Mouse (Mus musculus) stomach, embryonic 14.5 days (tissue): ENCODE data around the gene Atxn7. TPM values are rescaled to one million over a fixed set of nuclear protein-coding genes. Genes with fewer than 3 reads are reported as not detected.
A peak's percentile ranks its signal among the peaks of the same experiment; 100 is the strongest.

Experiments used
- ATAC-seq: fragments of 200-750 bp; cut with Nextera tagmentation; 2 replicates; pipeline ENCODE4 v1.8.0; 2017; ENCODE audit warnings: low read depth, moderate TSS enrichment; ENCODE audit not compliant: insufficient number of reproducible peaks, insufficient read depth, low FRiP score
- H3K27ac ChIP-seq: fragments of 300-500 bp; sonication (generic); 2 replicates; pipeline ENCODE4 v1.5.1; 2014; ENCODE audit warnings: mild to moderate bottlenecking, low read length, moderate library complexity, mixed read lengths
- H3K27me3 ChIP-seq: fragments of 300-500 bp; sonication (generic); 2 replicates; pipeline ENCODE4 v1.6.1; 2014; ENCODE audit warnings: low read length, control low read depth, mixed read lengths; ENCODE audit not compliant: control insufficient read depth, insufficient read depth
- H3K36me3 ChIP-seq: fragments of 300-500 bp; sonication (generic); 2 replicates; pipeline ENCODE4 v1.6.1; 2014; ENCODE audit warnings: mild to moderate bottlenecking, control low read depth, low read length, moderate library complexity, mixed read lengths; ENCODE audit not compliant: control insufficient read depth, insufficient read depth
- H3K4me1 ChIP-seq: fragments of 300-500 bp; sonication (generic); 2 replicates; pipeline ENCODE4 v1.6.1; 2014; ENCODE audit warnings: low read length, control low read depth, mixed read lengths; ENCODE audit not compliant: control insufficient read depth, insufficient read depth
- H3K4me2 ChIP-seq: fragments of 300-500 bp; sonication (generic); replicated peaks from 2 replicates; pipeline ENCODE4 v1.6.1; 2014; ENCODE audit warnings: low read depth, low read length, control low read depth
- H3K4me3 ChIP-seq: fragments of 300-500 bp; sonication (generic); 2 replicates; pipeline ENCODE4 v1.5.1; 2014; ENCODE audit warnings: low read depth, low read length, control low read depth
- H3K9ac ChIP-seq: fragments of 300-500 bp; sonication (generic); replicated peaks from 2 replicates; pipeline ENCODE4 v1.6.1; 2014; ENCODE audit warnings: low read depth, mild to moderate bottlenecking, control low read depth, low read length, moderate library complexity, mixed read lengths
- H3K9me3 ChIP-seq: fragments of 300-500 bp; sonication (generic); 2 replicates; pipeline ENCODE4 v1.6.1; 2016; ENCODE audit warnings: low read depth, low read length, control low read depth; ENCODE audit not compliant: control insufficient read depth
- WGBS: fragments of 180-500 bp; shearing (Covaris S2); extraction: QIAGEN DNeasy Blood & Tissue Kit; methylation state at CpG from one replicate; pipeline ENCODE4 v1.1.7; 2014; 5-methylcytosine and 5-hydroxymethylcytosine counted together
- polyA plus RNA-seq: library from polyadenylated mRNA; unstranded; fragments of >200 nt; fragmentation: Nextera tagmentation; extraction: Ambion mirVana; gene quantifications from 2 replicates; pipeline ENCODE4 v1.2.1, GENCODE M21; 2014

The Atxn7 gene
- polyA plus RNA-seq, 1 experiment from 2014 or later, result 7.2 TPM

DNA sequence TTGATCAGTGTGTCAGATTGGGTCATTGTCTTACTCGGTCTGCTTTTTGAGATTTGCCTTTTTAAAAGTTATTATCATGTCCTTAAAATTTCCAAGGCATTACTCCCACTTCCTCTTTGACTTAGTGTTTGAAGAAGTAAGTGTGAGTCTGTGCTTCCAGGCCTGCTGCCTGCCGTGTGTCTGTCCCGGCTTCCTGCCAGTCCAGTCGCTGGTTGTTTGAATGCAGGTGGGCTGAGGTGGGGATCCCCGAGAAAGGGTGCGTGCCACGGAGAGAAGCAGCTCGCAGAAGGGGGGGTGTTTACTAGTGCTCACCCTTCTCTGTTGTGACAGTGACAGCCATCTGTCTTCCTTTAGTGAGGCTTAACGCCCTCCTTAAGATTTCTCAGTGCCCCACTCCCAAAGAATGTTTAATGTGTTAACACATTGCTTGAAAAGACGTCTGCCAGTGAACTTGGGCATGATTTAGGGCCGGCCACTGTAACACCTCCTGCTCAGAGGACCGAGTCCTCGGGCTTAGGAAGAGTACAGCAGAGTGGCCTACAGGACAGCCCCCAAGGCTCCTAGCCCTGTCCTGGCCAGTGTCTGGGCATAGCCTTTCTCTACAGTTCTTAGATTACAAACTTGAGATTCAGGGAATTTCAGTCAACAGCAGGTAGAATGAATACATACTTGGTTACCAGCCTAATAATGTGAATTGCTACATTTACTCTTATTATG is 143.1 kb downstream of the Atxn7 start:
- WGBS, result 46% methylated on average over 13 of the region's 13 CpGs

DNA sequence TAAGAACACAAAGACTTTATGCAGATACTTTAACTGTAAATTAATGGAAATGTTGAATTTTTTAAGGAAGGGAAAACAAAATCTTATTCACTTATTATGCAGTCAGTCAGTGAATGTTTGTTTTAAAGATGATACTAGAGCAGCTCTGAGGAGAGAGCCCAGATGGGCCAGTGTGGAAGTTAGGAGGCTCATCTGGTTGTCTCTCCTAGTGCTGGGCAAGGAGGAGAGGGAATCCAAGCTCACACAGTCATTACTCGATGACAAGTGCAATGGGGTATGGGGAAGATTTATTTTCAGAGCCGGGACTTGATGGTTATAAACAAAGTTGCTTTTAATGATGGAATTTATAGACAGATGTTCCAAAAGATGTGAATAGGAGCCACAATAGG is 143.7 kb downstream of the Atxn7 start:
- no peaks in the 10 kb centered on the region for H3K4me1 ChIP-seq
- WGBS, result 63% methylated on average over 2 of the region's 2 CpGs
- no peak overlapping the region for H3K4me3 ChIP-seq
- H3K36me3 ChIP-seq, result peaks cover 23% of the 10 kb centered on the region
- H3K9me3 ChIP-seq, result no peaks in the 10 kb centered on the region
- no peak for ATAC-seq
- no peak overlapping the region for H3K27ac ChIP-seq
- H3K4me2 ChIP-seq, result no peak overlapping the region
- no peaks in the 10 kb centered on the region for H3K27me3 ChIP-seq
- H3K9ac ChIP-seq, result no peak overlapping the region

More for the DNA sequence above, 143.1 kb downstream of the Atxn7 start:
- Histone ChIP-seq H3K36me3 (peaks cover 26% of the 10 kb centered on the region), H3K9ac (no peak overlapping the region), H3K27ac (no peak overlapping the region), H3K4me3 (no peak overlapping the region), H3K4me2 (no peak overlapping the region), H3K9me3 (no peaks in the 10 kb centered on the region), H3K27me3 (no peaks in the 10 kb centered on the region), H3K4me1 (no peaks in the 10 kb centered on the region)
- ATAC-seq, result no peak

- Histone ChIP-seq H3K27ac (no peak overlapping the region), H3K27me3 (no peaks in the 10 kb centered on the region), H3K4me3 (no peak overlapping the region), H3K36me3 (peaks cover 42% of the 10 kb centered on the region), H3K4me2 (no peak overlapping the region), H3K9me3 (no peaks in the 10 kb centered on the region), H3K9ac (no peak overlapping the region), H3K4me1 (no peaks in the 10 kb centered on the region)
- ATAC-seq, result no peak
- WGBS, result 81% methylated on average over 4 of the region's 4 CpGs
These were observed 149.5 kb downstream of the Atxn7 start for GRCm38 (mm10) chr14:14110710-14111109.

- H3K4me2 ChIP-seq, result peak within 1 kb of the TSS; percentile 83
- H3K9ac ChIP-seq, result peak within 1 kb of the TSS; percentile 62
- H3K9me3 ChIP-seq, result no peaks in the 10 kb centered on the region
- peaks cover 16% of the 10 kb centered on the region for H3K36me3 ChIP-seq
- no peak within 1 kb of the TSS; the same call in 1 of the 2 replicates for H3K27ac ChIP-seq
- H3K4me1 ChIP-seq, result peaks cover 7% of the 10 kb centered on the region; the same call in 1 of the 2 replicates
- ATAC-seq, result peak; percentile 95
- H3K4me3 ChIP-seq, result peak within 1 kb of the TSS; percentile 66
- under 1% methylated on average over 68 of the region's 68 CpGs for WGBS
- no peaks in the 10 kb centered on the region for H3K27me3 ChIP-seq
These were observed 159.2 kb downstream of the Atxn7 start, which contains the start of gene Psmd6 for GRCm38 (mm10) chr14:14120230-14121096. Gene Psmd6 (minus strand): TSS chr14:14120984.

Other genes with a start within 250 kb of the Atxn7 start
- 0.08 TPM in 1 of 2 replicates, not detected in the other for gene Gm281, start 47.0 kb upstream of the Atxn7 start, polyA plus RNA-seq
- 193 and 195 TPM in 2 replicates for gene Thoc7, start 412 bp downstream of the Atxn7 start, polyA plus RNA-seq
- gene Psmd6, start 159.5 kb downstream of the Atxn7 start, polyA plus RNA-seq, result 209 and 237 TPM in 2 replicates
- gene Olfr720, start 225.4 kb downstream of the Atxn7 start, polyA plus RNA-seq, result not detected in 2 replicates